Mouse (Mus musculus) liver, embryonic 15.5 days (tissue): ENCODE results near the gene Ado. TPM values are rescaled to one million over a fixed set of nuclear protein-coding genes. Genes with fewer than 3 reads are reported as not detected.

Source experiments
- ATAC-seq: fragments of 200-750 bp; cut with Nextera tagmentation; 2 replicates; pipeline ENCODE4 v1.8.0; 2017; ENCODE audit warnings: moderate number of reproducible peaks, mild to moderate bottlenecking, moderate library complexity; ENCODE audit not compliant: insufficient read depth
- H3K27ac ChIP-seq: fragments of 300-500 bp; sonication (generic); replicated peaks from 2 replicates; pipeline ENCODE4 v1.5.1; 2015; ENCODE audit warnings: mild to moderate bottlenecking, inconsistent platforms
- H3K27me3 ChIP-seq: fragments of 300-500 bp; sonication (generic); 2 replicates; pipeline ENCODE4 v1.6.1; 2015; ENCODE audit warnings: mild to moderate bottlenecking, inconsistent platforms
- H3K36me3 ChIP-seq: fragments of 300-500 bp; sonication (generic); replicated peaks from 2 replicates; pipeline ENCODE4 v1.6.1; 2015; ENCODE audit warnings: moderate library complexity, mild to moderate bottlenecking, inconsistent platforms
- H3K4me1 ChIP-seq: fragments of 300-500 bp; sonication (generic); replicated peaks from 2 replicates; pipeline ENCODE4 v1.6.1; 2015; ENCODE audit warnings: inconsistent platforms
- H3K4me2 ChIP-seq: fragments of 300-500 bp; sonication (generic); 2 replicates; pipeline ENCODE4 v1.6.1; 2015; ENCODE audit warnings: moderate library complexity, mild to moderate bottlenecking, inconsistent platforms
- H3K4me3 ChIP-seq: fragments of 300-500 bp; sonication (generic); replicated peaks from 2 replicates; pipeline ENCODE4 v1.5.1; 2015; ENCODE audit warnings: mild to moderate bottlenecking, inconsistent platforms
- H3K9ac ChIP-seq: fragments of 300-500 bp; sonication (generic); 2 replicates; pipeline ENCODE4 v1.6.1; 2015; ENCODE audit warnings: moderate library complexity, mild to moderate bottlenecking, inconsistent platforms
- H3K9me3 ChIP-seq: fragments of 300-500 bp; sonication (generic); replicated peaks from 2 replicates; pipeline ENCODE4 v1.6.1; 2016; ENCODE audit warnings: inconsistent platforms
- WGBS: fragments of 180-500 bp; shearing (Covaris S2); methylation state at CpG from one replicate; pipeline ENCODE4 v1.1.7; 2015; ENCODE audit warnings: mixed read lengths; ENCODE audit not compliant: insufficient replicate concordance; 5-methylcytosine and 5-hydroxymethylcytosine counted together
- polyA plus RNA-seq: library from polyadenylated mRNA; unstranded; fragments of >200 nt; fragmentation: Nextera tagmentation; extraction: Ambion mirVana; gene quantifications from 2 replicates; pipeline ENCODE4 v1.2.1, GENCODE M21; 2015

Ado gene
- polyA plus RNA-seq, 1 experiment from 2014 or later: 12.2 TPM

DNA sequence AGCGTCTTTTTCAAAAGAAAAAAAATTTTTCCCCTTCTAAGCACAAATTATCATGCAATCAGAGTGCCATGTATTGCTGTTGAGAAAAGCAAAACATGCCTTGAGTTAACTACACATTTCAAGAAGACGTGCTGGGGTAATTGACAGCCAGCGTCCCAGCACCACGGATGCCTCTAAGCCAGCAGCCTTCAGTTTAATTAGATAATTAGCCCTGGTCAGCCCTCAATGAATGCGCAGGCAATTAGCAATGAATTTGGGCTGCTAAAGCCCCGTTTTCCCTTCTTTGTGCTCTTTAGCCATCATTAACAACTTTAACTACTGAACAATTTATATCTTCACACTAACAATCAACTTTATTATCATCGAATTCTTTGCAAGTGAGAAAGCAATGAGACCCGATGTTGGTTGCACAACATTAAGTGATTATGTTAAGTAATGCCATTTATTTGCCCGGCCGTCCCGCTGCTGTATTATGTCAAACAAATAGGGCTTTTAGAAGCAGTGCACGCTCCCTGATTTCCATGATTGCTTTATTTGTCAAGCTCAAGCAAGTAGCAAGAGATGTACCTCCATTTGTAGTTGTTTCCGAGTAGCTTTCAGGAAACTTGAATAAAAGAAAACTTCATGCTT is 11.1 kb upstream of the Ado start:
- Histone ChIP-seq H3K9ac (no peak overlapping the region), H3K27me3 (no peaks in the 10 kb centered on the region), H3K4me1 (no peaks in the 10 kb centered on the region), H3K4me2 (no peak overlapping the region), H3K4me3 (no peak overlapping the region), H3K9me3 (no peaks in the 10 kb centered on the region), H3K27ac (no peak overlapping the region), H3K36me3 (no peaks in the 10 kb centered on the region)
- no peak for ATAC-seq
- WGBS: 56% methylated on average over 13 of the region's 13 CpGs

DNA sequence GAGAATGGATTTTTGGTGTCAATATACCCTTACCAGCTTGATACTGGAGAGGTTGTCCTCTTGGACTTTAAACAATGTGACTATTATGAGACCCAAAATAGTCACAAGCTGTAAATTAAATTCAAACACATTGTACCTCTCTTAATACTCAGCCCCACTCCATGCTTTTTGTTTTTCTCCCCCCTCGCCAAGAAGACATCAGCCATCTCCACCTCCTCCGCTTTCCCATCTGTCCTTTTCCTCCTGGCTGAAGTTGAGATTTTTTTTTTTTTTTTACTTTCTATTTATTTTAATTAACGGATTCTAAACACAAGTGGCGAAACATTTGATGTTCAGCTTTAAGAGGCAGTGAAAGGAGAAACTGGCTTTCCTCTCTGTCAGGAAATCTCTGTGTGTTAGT is 9.3 kb upstream of the Ado start:
- H3K9ac ChIP-seq: no peak overlapping the region
- no peaks in the 10 kb centered on the region for H3K4me1 ChIP-seq
- H3K4me3 ChIP-seq: no peak overlapping the region
- no peaks in the 10 kb centered on the region for H3K27me3 ChIP-seq
- no peaks in the 10 kb centered on the region for H3K36me3 ChIP-seq
- no peaks in the 10 kb centered on the region for H3K9me3 ChIP-seq
- ATAC-seq: no peak
- WGBS: 77% methylated on average over 4 of the region's 4 CpGs
- no peak overlapping the region for H3K27ac ChIP-seq
- H3K4me2 ChIP-seq: no peak overlapping the region

DNA sequence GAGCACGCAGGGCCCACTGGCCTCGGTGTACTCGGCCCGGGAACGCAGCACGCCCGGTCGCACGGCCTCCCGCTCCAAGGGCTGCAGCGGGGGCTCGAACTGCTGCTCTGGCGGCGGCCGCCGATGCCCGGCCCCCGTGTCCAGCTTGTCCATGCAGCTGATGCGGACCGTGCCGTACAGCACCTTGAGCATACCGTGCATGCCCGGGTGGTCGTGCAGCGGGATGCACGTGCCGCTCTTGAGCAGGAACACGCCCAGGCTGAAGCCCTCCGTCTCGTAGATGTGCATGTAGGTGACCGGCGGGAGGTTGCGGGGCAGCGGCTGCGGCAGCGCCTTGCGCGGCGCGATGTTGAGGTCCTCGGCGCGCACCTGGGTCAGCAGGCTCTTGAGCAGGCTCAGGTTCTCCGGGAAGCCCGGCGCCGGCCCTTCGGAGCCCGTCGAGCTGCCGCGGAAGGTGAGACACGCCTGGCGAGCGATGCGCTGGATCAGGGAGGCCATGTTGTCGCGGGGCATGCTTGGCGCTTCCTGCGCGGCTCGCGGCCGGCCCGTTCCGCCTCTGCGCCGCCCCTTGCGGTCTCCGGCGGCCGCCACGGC is 397 bp downstream of the Ado start:
- peak; percentile 65 for ATAC-seq
- Histone ChIP-seq H3K9ac (peak overlapping the region; percentile 85), H3K9me3 (no peaks in the 10 kb centered on the region), H3K4me3 (peak overlapping the region; percentile 92), H3K4me2 (peak overlapping the region; percentile 97), H3K4me1 (peaks cover 35% of the 10 kb centered on the region), H3K27ac (peak overlapping the region; percentile 83), H3K27me3 (no peaks in the 10 kb centered on the region), H3K36me3 (peaks cover 8% of the 10 kb centered on the region)
- under 1% methylated on average over 72 of the region's 73 CpGs for WGBS

DNA sequence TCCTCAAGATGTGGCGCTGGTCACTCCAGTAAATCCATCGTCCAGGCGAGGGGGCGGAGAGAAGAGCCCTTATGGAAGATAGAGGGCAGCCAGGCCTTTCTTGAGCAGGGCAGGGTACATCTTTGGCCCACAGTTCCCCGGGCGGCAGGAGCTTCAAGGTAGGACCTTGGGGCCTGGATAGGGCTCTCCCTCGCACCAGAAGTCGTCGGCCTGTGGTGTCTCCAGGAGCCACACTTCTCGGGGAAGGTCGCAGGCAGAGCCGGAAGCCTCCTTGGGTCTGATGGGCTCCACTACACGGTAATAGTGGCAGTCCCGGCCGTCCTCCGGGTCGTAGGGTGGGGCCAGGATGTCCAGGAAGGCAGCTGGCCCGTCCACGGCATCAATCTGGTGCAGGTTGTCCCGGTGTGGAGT is 900 bp downstream of the Ado start:
- peak overlapping the region; percentile 92 for H3K4me3 ChIP-seq
- H3K27ac ChIP-seq: no peak overlapping the region
- H3K4me2 ChIP-seq: peak overlapping the region; percentile 97
- H3K9me3 ChIP-seq: no peaks in the 10 kb centered on the region
- WGBS: 1% methylated on average over 20 of the region's 20 CpGs
- ATAC-seq: no peak
- H3K4me1 ChIP-seq: peaks cover 35% of the 10 kb centered on the region
- no peaks in the 10 kb centered on the region for H3K27me3 ChIP-seq
- H3K36me3 ChIP-seq: peaks cover 8% of the 10 kb centered on the region
- H3K9ac ChIP-seq: peak overlapping the region; percentile 85

DNA sequence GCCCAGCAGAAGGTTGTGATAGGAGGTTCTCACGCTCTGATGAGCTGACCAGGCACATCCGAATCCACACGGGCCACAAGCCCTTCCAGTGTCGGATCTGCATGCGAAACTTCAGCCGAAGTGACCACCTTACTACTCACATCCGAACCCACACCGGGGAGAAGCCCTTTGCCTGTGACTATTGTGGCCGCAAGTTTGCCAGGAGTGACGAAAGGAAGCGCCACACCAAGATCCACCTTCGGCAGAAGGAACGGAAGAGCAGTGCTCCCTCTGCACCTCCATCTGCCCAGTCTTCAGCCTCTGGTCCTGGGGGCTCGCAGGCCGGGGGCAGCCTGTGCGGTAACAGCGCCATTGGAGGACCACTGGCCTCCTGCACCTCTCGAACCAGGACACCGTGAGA is 8.2 kb downstream of the Ado start:
- 16% methylated on average over 19 of the region's 19 CpGs for WGBS
- ATAC-seq: no peak
- peaks cover under 1% of the 10 kb centered on the region for H3K36me3 ChIP-seq
- H3K27ac ChIP-seq: no peak overlapping the region
- no peak overlapping the region for H3K4me2 ChIP-seq
- peaks cover 27% of the 10 kb centered on the region for H3K4me1 ChIP-seq
- peaks cover 70% of the 10 kb centered on the region for H3K27me3 ChIP-seq
- no peak overlapping the region for H3K4me3 ChIP-seq
- H3K9me3 ChIP-seq: no peaks in the 10 kb centered on the region
- H3K9ac ChIP-seq: no peak overlapping the region

DNA sequence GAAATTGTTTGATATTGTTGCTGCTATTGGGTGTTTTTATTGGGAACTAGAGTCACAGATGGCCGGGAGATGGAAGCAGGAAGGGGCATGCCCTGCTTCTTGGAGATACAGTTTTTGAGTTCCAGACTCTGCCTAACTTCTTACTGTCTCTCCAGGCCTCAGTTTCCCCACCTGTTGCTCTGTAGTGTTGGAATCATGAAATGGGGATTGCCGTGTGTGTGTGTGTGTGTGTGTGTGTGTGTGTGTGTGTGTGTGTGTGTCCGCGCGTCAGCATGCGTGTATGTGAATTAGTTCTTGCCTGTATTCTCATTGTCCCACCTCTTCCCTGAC is 9.4 kb downstream of the Ado start:
- 39% methylated on average over 6 of the region's 6 CpGs for WGBS
- Histone ChIP-seq H3K27me3 (peaks cover 82% of the 10 kb centered on the region), H3K9ac (no peak overlapping the region)

DNA sequence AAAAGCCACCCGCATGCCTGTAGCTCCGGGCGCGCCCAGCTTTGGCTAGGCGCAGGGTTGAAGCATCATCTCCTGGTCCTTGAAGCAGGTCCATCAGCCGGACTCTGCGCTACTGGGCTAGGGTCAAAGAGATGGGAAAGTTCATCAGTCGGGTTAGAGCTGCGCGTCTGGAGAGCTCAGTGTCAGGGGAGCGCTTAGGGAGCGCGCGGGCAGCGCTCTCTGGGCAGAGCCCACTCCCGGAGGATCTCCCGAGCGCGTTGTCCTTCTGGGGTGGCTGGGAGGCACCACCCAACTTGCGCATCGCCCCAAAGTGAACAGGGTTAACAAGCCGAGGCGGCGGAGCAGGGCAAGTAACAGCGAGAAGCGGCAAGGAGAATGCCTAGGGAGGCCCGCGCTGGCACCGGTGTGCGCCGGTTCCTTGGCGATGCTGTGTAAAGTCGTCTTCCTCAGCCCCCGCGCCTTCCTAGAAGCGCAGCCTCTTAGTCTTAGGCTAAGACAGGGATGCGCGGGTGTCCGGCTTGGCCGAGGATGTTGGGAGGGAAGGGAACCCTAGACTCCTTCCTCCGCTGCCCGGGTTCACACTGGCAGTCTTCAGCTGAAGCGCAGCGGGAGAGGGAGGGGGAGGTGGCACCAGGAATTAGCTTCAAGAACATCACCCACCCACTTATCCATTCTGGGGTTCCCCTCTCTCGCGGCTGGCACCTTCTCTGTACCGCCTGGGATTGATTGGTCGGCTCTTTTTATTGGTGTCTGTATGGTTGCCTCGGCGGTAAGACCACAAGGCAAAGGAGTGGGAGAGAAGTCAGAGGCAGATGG is 10.0 kb downstream of the Ado start:
- Histone ChIP-seq H3K4me1 (peaks cover 31% of the 10 kb centered on the region), H3K27ac (no peak overlapping the region), H3K9me3 (no peaks in the 10 kb centered on the region), H3K9ac (no peak overlapping the region), H3K4me2 (peak overlapping the region; percentile 85), H3K27me3 (peaks cover 88% of the 10 kb centered on the region), H3K36me3 (no peaks in the 10 kb centered on the region; the same call in 1 of the 2 replicates), H3K4me3 (0 out of 2 replicates have a peak overlapping the region, but pooled peaks have one; percentile 67)
- 1% methylated on average over 50 of the region's 50 CpGs for WGBS
- ATAC-seq: no peak

More for the DNA sequence above, 9.4 kb downstream of the Ado start:
- no peak overlapping the region for H3K4me2 ChIP-seq
- no peak overlapping the region for H3K4me3 ChIP-seq
- H3K4me1 ChIP-seq: peaks cover 31% of the 10 kb centered on the region
- H3K9me3 ChIP-seq: no peaks in the 10 kb centered on the region
- no peak for ATAC-seq
- no peaks in the 10 kb centered on the region; the same call in 1 of the 2 replicates for H3K36me3 ChIP-seq
- H3K27ac ChIP-seq: no peak overlapping the region

DNA sequence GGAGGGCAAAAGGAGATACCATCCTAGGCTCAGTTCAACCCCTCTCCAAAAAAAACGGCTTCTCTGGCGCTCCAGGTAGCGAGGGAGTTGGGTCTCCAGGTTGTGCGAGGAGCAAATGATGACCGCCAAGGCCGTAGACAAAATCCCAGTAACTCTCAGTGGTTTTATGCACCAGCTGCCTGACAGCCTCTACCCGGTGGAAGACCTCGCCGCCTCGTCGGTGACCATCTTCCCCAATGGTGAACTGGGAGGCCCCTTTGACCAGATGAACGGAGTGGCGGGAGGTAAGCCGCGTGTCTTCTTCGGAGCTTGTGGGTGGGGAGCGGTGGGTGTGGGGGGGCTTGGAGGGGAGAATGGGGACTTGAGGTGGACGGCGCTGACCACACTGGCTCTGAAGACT is 10.6 kb downstream of the Ado start:
- peak overlapping the region; percentile 67 for H3K4me3 ChIP-seq
- no peak overlapping the region for H3K9ac ChIP-seq
- ATAC-seq: no peak
- H3K4me1 ChIP-seq: peaks cover 31% of the 10 kb centered on the region
- no peak overlapping the region for H3K27ac ChIP-seq
- no peaks in the 10 kb centered on the region for H3K9me3 ChIP-seq
- H3K27me3 ChIP-seq: peaks cover 95% of the 10 kb centered on the region
- 2% methylated on average over 19 of the region's 19 CpGs for WGBS
- H3K36me3 ChIP-seq: no peaks in the 10 kb centered on the region
- H3K4me2 ChIP-seq: peak overlapping the region; percentile 85

DNA sequence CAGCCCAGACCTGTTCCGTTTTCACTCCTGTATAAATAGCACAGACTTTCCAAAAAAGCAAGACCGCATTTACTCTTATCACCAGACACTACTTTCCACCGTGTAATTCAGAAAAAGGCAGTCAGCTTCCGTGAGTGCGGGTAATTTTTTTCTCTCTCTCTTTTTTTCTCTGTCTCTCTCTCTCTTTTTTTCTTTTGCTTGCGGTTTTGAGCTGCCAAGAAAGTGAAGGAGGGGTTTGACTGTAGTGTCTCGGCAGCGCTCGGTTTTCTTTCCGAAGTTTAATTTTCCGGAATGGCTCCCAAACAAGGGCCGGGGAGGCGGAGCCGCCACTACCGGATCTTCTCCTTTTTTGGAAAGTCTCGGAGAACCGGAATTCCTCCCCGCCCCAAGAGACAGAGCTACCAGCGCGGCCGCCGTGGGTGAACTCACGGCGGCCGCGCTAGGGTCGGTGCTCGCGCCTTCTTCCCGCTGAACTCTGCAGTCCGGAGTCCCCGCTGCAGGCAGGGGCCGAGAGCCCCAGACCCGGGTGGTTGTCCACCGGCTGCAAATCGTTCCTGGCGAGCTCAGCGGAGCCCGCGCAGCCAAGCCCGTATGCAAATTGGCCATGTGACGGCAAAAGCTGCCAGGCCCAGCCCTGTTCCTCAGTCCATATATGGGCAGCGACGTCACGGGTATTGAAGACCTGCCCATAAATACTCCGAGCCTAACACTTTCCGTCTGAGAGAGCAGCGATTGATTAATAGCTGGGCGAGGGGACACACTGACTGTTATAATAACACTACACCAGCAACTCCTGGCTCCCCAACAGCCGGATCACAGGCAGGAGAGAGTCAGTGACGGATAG is 11.4 kb downstream of the Ado start:
- Histone ChIP-seq H3K4me2 (peak overlapping the region; percentile 85), H3K27me3 (peaks cover 99% of the 10 kb centered on the region), H3K36me3 (no peaks in the 10 kb centered on the region), H3K9ac (peak overlapping the region; percentile 47), H3K4me1 (peaks cover 31% of the 10 kb centered on the region), H3K27ac (no peak overlapping the region), H3K9me3 (no peaks in the 10 kb centered on the region), H3K4me3 (peak overlapping the region; percentile 67)
- under 1% methylated on average over 51 of the region's 51 CpGs for WGBS
- peak; percentile 86 for ATAC-seq

DNA sequence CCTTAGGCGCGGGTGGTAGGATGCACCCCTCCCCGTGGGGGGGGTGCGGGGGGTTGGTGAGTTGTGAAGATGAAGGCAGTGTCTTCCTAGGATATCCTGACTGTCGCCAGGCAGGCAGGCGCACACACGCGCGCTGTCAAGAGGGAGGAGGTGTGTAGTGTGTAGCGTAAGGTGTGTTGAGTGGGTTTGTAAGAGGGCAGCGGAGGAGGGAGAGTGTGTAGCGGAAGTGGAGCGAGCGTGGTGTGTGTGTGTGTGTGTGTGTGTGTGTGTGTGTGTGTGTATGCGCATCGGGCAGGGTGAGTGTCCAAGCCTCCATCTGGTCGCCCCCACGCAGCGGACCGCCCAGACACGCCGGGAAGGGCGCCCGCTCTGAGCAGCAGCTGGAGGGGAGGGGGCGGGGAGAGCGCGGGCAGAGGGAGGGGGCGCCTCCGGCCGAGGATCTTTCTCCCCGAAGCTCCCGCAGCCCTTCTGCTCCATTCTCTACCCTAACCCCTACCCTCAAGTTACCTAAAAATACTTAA is 12.1 kb downstream of the Ado start:
- no peaks in the 10 kb centered on the region for H3K9me3 ChIP-seq
- H3K36me3 ChIP-seq: no peaks in the 10 kb centered on the region
- H3K27ac ChIP-seq: no peak overlapping the region
- peaks cover 31% of the 10 kb centered on the region for H3K4me1 ChIP-seq
- peak overlapping the region; percentile 67 for H3K4me3 ChIP-seq
- H3K9ac ChIP-seq: peak overlapping the region; percentile 30; the same call in 1 of the 2 replicates
- peak overlapping the region; percentile 85 for H3K4me2 ChIP-seq
- 0% methylated on average over 27 of the region's 32 CpGs for WGBS
- no peak for ATAC-seq
- peaks cover 99% of the 10 kb centered on the region for H3K27me3 ChIP-seq
